8 mouse cellular contexts compared by ENCODE assay signal in genomic region chr11:75486192-75486591, GRCm38 (mm10). TPM values are rescaled to one million over a fixed set of nuclear protein-coding genes. Genes with fewer than 3 reads are reported as not detected.
DNase-seq lines count a peak whose midpoint lies in the region; ATAC-seq lines count a peak whose summit lies in the region.

No protein-coding gene starts in this region.

- intact Hi-C loops in heart, postnatal 14 days (cut with DNase I) = loop anchor here (2.0 to 10.0 kb wide), 3 partner anchors 17 to 301 kb away; partner anchors contain the start of gene Wdr81

- H3K4me3 ChIP-seq in heart, embryonic 12.5 days = peak overlapping the region; percentile 96
- peak overlapping the region; percentile 90 for H3K4me3 ChIP-seq in embryonic facial prominence, embryonic 10.5 days
- peak overlapping the region; percentile 90 for H3K4me3 ChIP-seq in hindbrain, embryonic 15.5 days
- no peak overlapping the region for H3K4me3 ChIP-seq in midbrain, embryonic 11.5 days (ENCODE audit: low read depth, low read length)

- no peak for DNase-seq in heart, postnatal 14 days
- no peak for DNase-seq in embryonic facial prominence, embryonic 10.5 days (ENCODE audit: low spot score)
- DNase-seq in midbrain, embryonic 11.5 days (ENCODE audit: low spot score, missing footprints) = no peak
- no peak for DNase-seq in thymus, postnatal 25 days
- DNase-seq in left cerebral cortex, adult 8-10 months (ENCODE audit: low spot score in 2 of 2) = no peak

- H3K27me3 ChIP-seq in heart, embryonic 12.5 days (replicated peaks) = no peaks in the 10 kb centered on the region
- H3K27me3 ChIP-seq in embryonic facial prominence, embryonic 10.5 days (replicated peaks; ENCODE audit: low read depth, poor library complexity, severe bottlenecking) = no peaks in the 10 kb centered on the region; the same call in 1 of the 2 replicates
- no peaks in the 10 kb centered on the region; the same call in 1 of the 2 replicates for H3K27me3 ChIP-seq in hindbrain, embryonic 15.5 days
- H3K27me3 ChIP-seq in midbrain, embryonic 11.5 days (ENCODE audit: control insufficient read depth, insufficient read depth, low read length) = no peaks in the 10 kb centered on the region

- H3K4me2 ChIP-seq in heart, embryonic 12.5 days = peak overlapping the region; percentile 91; the same call in 1 of the 2 replicates
- H3K4me2 ChIP-seq in hindbrain, embryonic 15.5 days = peak overlapping the region; percentile 52
- H3K4me2 ChIP-seq in midbrain, embryonic 11.5 days = peak overlapping the region; percentile 28; the same call in 1 of the 2 replicates

- peaks cover 11% of the 10 kb centered on the region for H3K4me1 ChIP-seq in heart, embryonic 12.5 days (replicated peaks)
- peaks cover 14% of the 10 kb centered on the region for H3K4me1 ChIP-seq in embryonic facial prominence, embryonic 10.5 days
- peaks cover 13% of the 10 kb centered on the region for H3K4me1 ChIP-seq in hindbrain, embryonic 15.5 days (replicated peaks)
- H3K4me1 ChIP-seq in midbrain, embryonic 11.5 days (ENCODE audit: control insufficient read depth, insufficient read depth, low read length) = peaks cover 8% of the 10 kb centered on the region

- H3K9ac ChIP-seq in heart, embryonic 12.5 days = no peak overlapping the region
- no peak overlapping the region for H3K9ac ChIP-seq in hindbrain, embryonic 15.5 days
- H3K9ac ChIP-seq in midbrain, embryonic 11.5 days (ENCODE audit: low read length) = no peak overlapping the region

- H3K9me3 ChIP-seq in heart, embryonic 12.5 days (replicated peaks) = no peaks in the 10 kb centered on the region
- H3K9me3 ChIP-seq in embryonic facial prominence, embryonic 10.5 days = no peaks in the 10 kb centered on the region
- no peaks in the 10 kb centered on the region for H3K9me3 ChIP-seq in hindbrain, embryonic 15.5 days
- H3K9me3 ChIP-seq in midbrain, embryonic 11.5 days (ENCODE audit: control insufficient read depth, low read length) = no peaks in the 10 kb centered on the region

- H3K27ac ChIP-seq in heart, embryonic 12.5 days (ENCODE audit: poor library complexity, severe bottlenecking) = no peak overlapping the region
- H3K27ac ChIP-seq in embryonic facial prominence, embryonic 10.5 days (replicated peaks) = peak overlapping the region; percentile 96
- H3K27ac ChIP-seq in hindbrain, embryonic 15.5 days (replicated peaks) = peak overlapping the region; percentile 50; the same call in 1 of the 2 replicates
- no peak overlapping the region for H3K27ac ChIP-seq in midbrain, embryonic 11.5 days (ENCODE audit: low read depth, low read length)

- peaks cover 25% of the 10 kb centered on the region for H3K36me3 ChIP-seq in heart, embryonic 12.5 days
- H3K36me3 ChIP-seq in embryonic facial prominence, embryonic 10.5 days (replicated peaks) = peaks cover 35% of the 10 kb centered on the region
- peaks cover 20% of the 10 kb centered on the region for H3K36me3 ChIP-seq in hindbrain, embryonic 15.5 days
- peaks cover 16% of the 10 kb centered on the region for H3K36me3 ChIP-seq in midbrain, embryonic 11.5 days (ENCODE audit: control insufficient read depth, insufficient read depth, low read length)

- 26% methylated on average over 3 of the region's 3 CpGs for WGBS in heart, embryonic 12.5 days
- WGBS in embryonic facial prominence, embryonic 10.5 days = 24% methylated on average over 3 of the region's 3 CpGs
- WGBS in hindbrain, embryonic 15.5 days = 24% methylated on average over 3 of the region's 3 CpGs
- 14% methylated on average over 3 of the region's 3 CpGs for WGBS in midbrain, embryonic 11.5 days

- ATAC-seq in heart, embryonic 12.5 days (ENCODE audit: insufficient number of reproducible peaks, low FRiP score) = 0 out of 2 replicates have a peak, but pooled peaks have one; percentile 10
- peak; percentile 59 for ATAC-seq in hindbrain, embryonic 15.5 days (ENCODE audit: low FRiP score, low read depth)
- peak; percentile 60 for ATAC-seq in midbrain, embryonic 11.5 days (ENCODE audit: low FRiP score)
- no peak for ATAC-seq in granulocyte monocyte progenitor cell, adult 5-6 weeks (replicated peaks; ENCODE audit: poor library complexity, severe bottlenecking)

RNA-seq across cellular contexts. Expression of gene Prpf8, which starts 0.4 kb away (rescaled TPM):
- 41.3 and 42.7 TPM in 2 replicates for polyA plus RNA-seq in heart, embryonic 12.5 days (2016; fragmentation: Nextera tagmentation; extraction: Ambion mirVana)
- total RNA-seq in heart, postnatal 14 days (2021) = 10 to 100 TPM; 84.8 to 93.3 TPM
- 74.0 and 76.5 TPM in 2 replicates for polyA plus RNA-seq in embryonic facial prominence, embryonic 10.5 days (2016; fragmentation: Nextera tagmentation; extraction: Ambion mirVana)
- 51.2 and 54.6 TPM in 2 replicates for polyA plus RNA-seq in hindbrain, embryonic 15.5 days (2015; fragmentation: Nextera tagmentation; extraction: Ambion mirVana)
- 94.9 and 100.0 TPM in 2 replicates for polyA plus RNA-seq in midbrain, embryonic 11.5 days (2014; fragmentation: Nextera tagmentation; extraction: Ambion mirVana)
- 154 and 174 TPM in 2 replicates for total RNA-seq in granulocyte monocyte progenitor cell, adult 5-6 weeks (2014; fragmentation: Nextera tagmentation)
- 115 and 127 TPM in 2 replicates for total RNA-seq in granulocyte monocyte progenitor cell, adult 5-6 weeks (2017)
- 100 to 1,000 TPM; 138 to 159 (median 149) TPM for total RNA-seq in left cerebral cortex, adult 8-10 months (2022)

RNA-seq across cellular contexts. Expression of gene Rilp, which starts 23.7 kb away (rescaled TPM):
- polyA plus RNA-seq in heart, embryonic 12.5 days (2016; fragmentation: Nextera tagmentation; extraction: Ambion mirVana) = 1.4 and 2.3 TPM in 2 replicates
- 10 to 100 TPM; 42.2 to 44.1 TPM for total RNA-seq in heart, postnatal 14 days (2021)
- polyA plus RNA-seq in embryonic facial prominence, embryonic 10.5 days (2016; fragmentation: Nextera tagmentation; extraction: Ambion mirVana) = 0.17 and 0.23 TPM in 2 replicates
- 2.7 and 3.1 TPM in 2 replicates for polyA plus RNA-seq in hindbrain, embryonic 15.5 days (2015; fragmentation: Nextera tagmentation; extraction: Ambion mirVana)
- 0.53 and 0.72 TPM in 2 replicates for polyA plus RNA-seq in midbrain, embryonic 11.5 days (2014; fragmentation: Nextera tagmentation; extraction: Ambion mirVana)
- total RNA-seq in granulocyte monocyte progenitor cell, adult 5-6 weeks (2014; fragmentation: Nextera tagmentation) = 0.17 TPM in 1 of 2 replicates, not detected in the other
- total RNA-seq in granulocyte monocyte progenitor cell, adult 5-6 weeks (2017) = 0.22 TPM in 1 of 2 replicates, not detected in the other
- 1 to 10 TPM; 1.7 to 2.4 (median 2.1) TPM for total RNA-seq in left cerebral cortex, adult 8-10 months (2022)

RNA-seq across cellular contexts. Expression of gene Tlcd2, which starts 24.7 kb away (rescaled TPM):
- 12.7 and 13.1 TPM in 2 replicates for polyA plus RNA-seq in heart, embryonic 12.5 days (2016; fragmentation: Nextera tagmentation; extraction: Ambion mirVana)
- total RNA-seq in heart, postnatal 14 days (2021) = 10 to 100 TPM; 11.8 to 11.9 TPM
- polyA plus RNA-seq in embryonic facial prominence, embryonic 10.5 days (2016; fragmentation: Nextera tagmentation; extraction: Ambion mirVana) = 11.1 and 12.7 TPM in 2 replicates
- polyA plus RNA-seq in hindbrain, embryonic 15.5 days (2015; fragmentation: Nextera tagmentation; extraction: Ambion mirVana) = 2.8 and 3.1 TPM in 2 replicates
- polyA plus RNA-seq in midbrain, embryonic 11.5 days (2014; fragmentation: Nextera tagmentation; extraction: Ambion mirVana) = 7.6 and 8.9 TPM in 2 replicates
- total RNA-seq in granulocyte monocyte progenitor cell, adult 5-6 weeks (2014; fragmentation: Nextera tagmentation) = 12.1 and 30.0 TPM in 2 replicates
- 14.1 and 23.2 TPM in 2 replicates for total RNA-seq in granulocyte monocyte progenitor cell, adult 5-6 weeks (2017)
- total RNA-seq in left cerebral cortex, adult 8-10 months (2022) = under 1 TPM; 0.62 to 0.99 (median 0.82) TPM

RNA-seq across cellular contexts. Expression of gene Scarf1, which starts 27.1 kb away (rescaled TPM):
- 12.3 and 13.8 TPM in 2 replicates for polyA plus RNA-seq in heart, embryonic 12.5 days (2016; fragmentation: Nextera tagmentation; extraction: Ambion mirVana)
- total RNA-seq in heart, postnatal 14 days (2021) = 10 to 100 TPM; 15.7 to 16.5 TPM
- polyA plus RNA-seq in embryonic facial prominence, embryonic 10.5 days (2016; fragmentation: Nextera tagmentation; extraction: Ambion mirVana) = 4.8 and 5.1 TPM in 2 replicates
- 4.0 and 4.5 TPM in 2 replicates for polyA plus RNA-seq in hindbrain, embryonic 15.5 days (2015; fragmentation: Nextera tagmentation; extraction: Ambion mirVana)
- 2.9 and 3.4 TPM in 2 replicates for polyA plus RNA-seq in midbrain, embryonic 11.5 days (2014; fragmentation: Nextera tagmentation; extraction: Ambion mirVana)
- 2.0 and 3.8 TPM in 2 replicates for total RNA-seq in granulocyte monocyte progenitor cell, adult 5-6 weeks (2014; fragmentation: Nextera tagmentation)
- total RNA-seq in granulocyte monocyte progenitor cell, adult 5-6 weeks (2017) = 2.3 and 3.4 TPM in 2 replicates
- 1 to 10 TPM; 1.6 to 1.9 (median 1.7) TPM for total RNA-seq in left cerebral cortex, adult 8-10 months (2022)

RNA-seq across cellular contexts. Expression of gene Wdr81, which starts 31.7 kb away (rescaled TPM):
- polyA plus RNA-seq in heart, embryonic 12.5 days (2016; fragmentation: Nextera tagmentation; extraction: Ambion mirVana) = 5.6 and 5.7 TPM in 2 replicates
- total RNA-seq in heart, postnatal 14 days (2021) = 10 to 100 TPM in 1 of 2 experiments, 1 to 10 TPM in 1; 9.2 to 10.3 TPM
- polyA plus RNA-seq in embryonic facial prominence, embryonic 10.5 days (2016; fragmentation: Nextera tagmentation; extraction: Ambion mirVana) = 6.0 and 6.8 TPM in 2 replicates
- 7.6 and 7.9 TPM in 2 replicates for polyA plus RNA-seq in hindbrain, embryonic 15.5 days (2015; fragmentation: Nextera tagmentation; extraction: Ambion mirVana)
- 2.8 and 3.9 TPM in 2 replicates for polyA plus RNA-seq in midbrain, embryonic 11.5 days (2014; fragmentation: Nextera tagmentation; extraction: Ambion mirVana)
- total RNA-seq in granulocyte monocyte progenitor cell, adult 5-6 weeks (2014; fragmentation: Nextera tagmentation) = 10.2 and 15.6 TPM in 2 replicates
- total RNA-seq in granulocyte monocyte progenitor cell, adult 5-6 weeks (2017) = 4.4 and 5.1 TPM in 2 replicates
- 10 to 100 TPM; 20.2 to 22.5 (median 22.0) TPM for total RNA-seq in left cerebral cortex, adult 8-10 months (2022)

Comparison
In these comparisons a context has a peak if more than half of its experiments do, and no peak if none do; other contexts are left out.
1. H3K27ac ChIP-seq: peak in embryonic facial prominence, embryonic 10.5 days (single experiment) and hindbrain, embryonic 15.5 days (single experiment); none in heart, embryonic 12.5 days (single experiment) and midbrain, embryonic 11.5 days (single experiment).
2. H3K4me2 ChIP-seq: peak in every context shown above with its lines; median percentile 91 in heart, embryonic 12.5 days; 52 in hindbrain, embryonic 15.5 days; 28 in midbrain, embryonic 11.5 days.